Mouse (Mus musculus): Measurements from ENCODE around the gene Myh3. TPM values are rescaled to one million over a fixed set of nuclear protein-coding genes. Genes with fewer than 3 reads are reported as not detected.

The Myh3 gene
- polyA plus RNA-seq, 1 experiment: 1.4 TPM

DNA sequence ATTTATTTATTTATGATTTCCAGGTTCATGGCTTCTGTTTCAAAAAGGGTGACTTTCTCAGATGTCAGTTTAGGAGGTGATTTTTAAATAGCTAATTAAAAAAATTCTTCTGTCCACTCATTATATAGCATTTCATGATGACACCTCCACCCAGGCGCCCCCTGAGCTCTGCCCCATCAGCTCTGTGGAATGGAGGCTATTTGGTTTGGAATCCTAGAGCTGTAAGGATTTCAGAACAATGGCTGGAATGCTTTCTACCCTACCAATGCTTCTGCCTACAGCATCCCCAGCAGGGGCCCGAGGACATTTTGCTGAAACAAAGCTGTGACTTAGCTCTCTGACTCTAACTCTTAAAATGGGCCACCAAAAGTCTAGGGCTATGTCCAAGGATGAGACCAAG lies 55.4 kb downstream of the Myh3 start:
- TF ChIP-seq CTCF (IDR thresholded peaks at IDR 0.05; ENCODE audit: borderline replicate concordance, extremely low read depth, insufficient read depth, insufficient read length) (no peak), POLR2A (IDR thresholded peaks at IDR 0.05; ENCODE audit: borderline replicate concordance, extremely low read depth, insufficient read depth, insufficient read length, poor library complexity, severe bottlenecking) (no peak)
- DNase-seq (ENCODE audit: low read depth): no peak

DNA sequence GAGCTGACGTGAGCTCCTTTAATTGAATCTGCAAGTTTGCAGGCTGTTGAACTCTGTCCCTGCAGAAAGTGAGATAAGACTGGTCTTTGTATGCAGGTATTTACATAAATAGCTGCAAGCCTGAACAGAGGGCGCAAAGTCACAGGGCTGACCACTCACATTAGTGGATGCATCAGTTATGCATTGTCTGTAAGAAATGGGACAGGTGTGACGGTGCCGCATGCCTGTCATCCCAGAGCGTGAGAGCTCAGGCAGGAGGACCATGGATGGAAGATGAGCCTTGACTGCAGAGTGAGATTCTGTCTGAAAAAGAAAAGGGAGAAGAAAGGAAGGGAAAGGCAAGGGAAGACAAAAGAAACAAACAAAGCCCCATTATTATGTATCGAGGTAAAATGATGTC lies 56.6 kb downstream of the Myh3 start:
- no peak for TF ChIP-seq POLR2A (IDR thresholded peaks at IDR 0.05; ENCODE audit: borderline replicate concordance, extremely low read depth, insufficient read depth, insufficient read length, poor library complexity, severe bottlenecking)
- no peak for TF ChIP-seq CTCF (IDR thresholded peaks at IDR 0.05; ENCODE audit: borderline replicate concordance, extremely low read depth, insufficient read depth, insufficient read length)
- peak; percentile 37 for DNase-seq (ENCODE audit: low read depth)

DNA sequence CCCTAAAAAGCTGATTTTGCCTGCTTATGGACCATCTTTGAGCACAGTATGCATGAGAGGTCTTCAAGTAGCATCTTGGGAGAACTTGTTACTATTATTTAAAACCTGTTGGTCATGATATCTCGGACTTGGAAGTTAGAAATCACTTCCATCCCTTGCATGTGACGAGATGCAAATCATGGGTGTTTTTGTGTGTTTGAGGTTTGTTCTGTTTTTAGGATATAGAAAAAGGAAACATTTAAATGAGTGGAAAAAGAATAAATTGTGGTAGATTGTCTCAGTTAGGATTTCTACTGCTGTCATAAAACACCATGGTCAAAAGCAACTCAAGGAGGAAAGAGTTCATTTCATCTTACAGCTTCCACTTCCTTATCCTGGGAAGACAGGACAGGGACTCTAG lies 57.4 kb downstream of the Myh3 start:
- no peak for DNase-seq (ENCODE audit: low read depth)
- TF ChIP-seq POLR2A (IDR thresholded peaks at IDR 0.05; ENCODE audit: borderline replicate concordance, extremely low read depth, insufficient read depth, insufficient read length, poor library complexity, severe bottlenecking) (no peak), CTCF (IDR thresholded peaks at IDR 0.05; ENCODE audit: borderline replicate concordance, extremely low read depth, insufficient read depth, insufficient read length) (no peak)

DNA sequence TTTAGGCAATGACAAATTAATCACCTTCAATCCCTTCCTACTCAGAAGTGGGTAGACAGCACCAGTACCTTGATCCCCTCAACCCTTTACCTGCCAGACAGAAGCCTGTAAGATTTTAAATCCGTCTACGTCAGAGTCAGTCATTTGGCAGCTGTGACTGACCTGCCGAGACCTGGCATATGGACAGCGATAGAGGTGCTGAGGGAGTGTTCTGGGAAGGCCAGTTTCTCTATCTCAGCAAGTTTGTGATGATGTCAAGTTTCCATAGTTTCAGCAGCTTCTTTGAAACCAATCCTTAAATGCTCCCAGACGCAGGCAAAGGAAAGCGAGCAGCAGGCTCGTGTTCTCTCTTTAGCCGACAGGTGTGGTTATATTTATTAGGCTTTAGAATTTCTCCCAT lies 61.5 kb downstream of the Myh3 start:
- TF ChIP-seq CTCF (IDR thresholded peaks at IDR 0.05; ENCODE audit: borderline replicate concordance, extremely low read depth, insufficient read depth, insufficient read length) (no peak), POLR2A (IDR thresholded peaks at IDR 0.05; ENCODE audit: borderline replicate concordance, extremely low read depth, insufficient read depth, insufficient read length, poor library complexity, severe bottlenecking) (no peak)
- DNase-seq (ENCODE audit: low read depth): no peak

DNA sequence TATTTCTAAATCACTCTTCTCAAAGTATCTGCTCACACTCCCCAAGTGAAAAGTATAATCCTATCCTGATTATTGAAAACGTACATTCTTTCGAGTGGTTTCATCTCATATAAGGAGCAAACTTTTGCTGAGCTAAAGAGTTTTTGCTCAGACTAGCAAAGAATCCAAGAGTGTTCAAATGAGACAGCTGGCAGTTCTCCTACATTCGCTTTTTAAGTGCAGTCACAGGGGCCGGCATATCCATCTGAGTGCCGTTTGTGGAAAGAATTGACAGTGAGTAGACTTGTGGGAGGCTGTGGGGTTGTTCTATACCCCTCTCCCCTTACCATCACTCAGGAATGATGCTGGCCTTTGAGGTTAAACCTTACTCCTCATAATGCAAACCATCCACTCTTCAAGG lies 62.1 kb downstream of the Myh3 start:
- no peak for TF ChIP-seq CTCF (IDR thresholded peaks at IDR 0.05; ENCODE audit: borderline replicate concordance, extremely low read depth, insufficient read depth, insufficient read length)

DNA sequence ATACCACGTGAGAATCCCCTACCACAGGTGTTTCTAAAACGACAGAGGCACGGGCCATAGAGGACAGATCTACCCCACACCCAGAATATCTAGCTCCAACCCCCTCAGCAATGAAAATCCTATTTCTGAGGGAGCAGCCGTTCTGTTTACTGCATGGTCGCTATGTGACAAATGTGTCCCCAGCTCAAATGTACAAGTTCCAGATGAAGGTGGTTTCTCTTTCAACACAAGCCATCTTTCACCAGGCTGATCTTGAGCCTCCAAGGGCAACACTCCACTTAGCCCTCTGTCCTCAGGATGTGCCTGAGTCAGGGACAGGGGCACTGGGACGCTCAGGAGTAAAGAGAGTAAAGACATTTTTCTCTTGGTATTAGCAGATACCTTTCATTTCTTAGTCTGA lies 62.9 kb downstream of the Myh3 start:
- TF ChIP-seq POLR2A (IDR thresholded peaks at IDR 0.05; ENCODE audit: borderline replicate concordance, extremely low read depth, insufficient read depth, insufficient read length, poor library complexity, severe bottlenecking) (no peak), CTCF (IDR thresholded peaks at IDR 0.05; ENCODE audit: borderline replicate concordance, extremely low read depth, insufficient read depth, insufficient read length) (no peak)
- DNase-seq (ENCODE audit: low read depth): no peak

More for the DNA sequence above, 62.1 kb downstream of the Myh3 start:
- DNase-seq (ENCODE audit: low read depth): no peak

DNA sequence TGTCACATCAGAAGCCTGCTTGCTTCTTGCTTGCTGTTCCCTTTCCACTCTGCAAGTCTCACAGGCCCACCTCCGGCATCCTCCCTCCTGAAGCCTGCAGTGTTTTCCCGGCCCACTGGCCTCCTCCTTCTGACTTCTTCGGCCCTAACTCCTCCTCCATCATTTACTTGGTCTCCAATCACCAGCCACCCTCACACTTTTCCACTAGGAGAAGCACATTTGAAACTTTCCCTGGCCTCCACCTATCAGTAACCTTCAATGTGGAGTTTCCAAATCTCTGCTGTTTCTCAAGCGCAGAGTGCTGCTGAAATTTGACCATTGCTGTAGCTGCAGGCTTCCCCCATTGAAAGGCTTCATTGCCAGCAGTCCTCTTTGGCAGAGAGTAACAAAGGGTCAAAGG lies 63.9 kb downstream of the Myh3 start:
- TF ChIP-seq CTCF (IDR thresholded peaks at IDR 0.05; ENCODE audit: borderline replicate concordance, extremely low read depth, insufficient read depth, insufficient read length): no peak
- no peak for TF ChIP-seq POLR2A (IDR thresholded peaks at IDR 0.05; ENCODE audit: borderline replicate concordance, extremely low read depth, insufficient read depth, insufficient read length, poor library complexity, severe bottlenecking)

DNA sequence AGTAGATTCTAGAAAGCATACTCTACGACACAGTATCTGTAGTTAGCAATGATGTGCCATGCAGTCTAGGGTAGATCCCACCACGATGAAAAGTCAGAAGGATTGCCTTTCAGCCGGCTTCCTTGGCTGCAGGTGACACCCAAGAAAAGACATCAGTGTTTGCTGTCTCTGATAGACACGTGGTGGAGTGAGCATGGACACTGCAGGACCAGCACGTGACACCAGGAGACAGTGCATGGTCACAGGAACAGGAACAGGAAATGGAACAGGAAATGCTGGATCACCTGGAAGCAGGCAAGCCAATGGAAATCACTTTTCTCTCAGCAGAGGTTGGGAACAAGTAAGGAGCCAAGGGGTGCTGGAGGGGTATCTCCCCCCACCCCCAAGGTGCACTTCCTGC lies 65.0 kb downstream of the Myh3 start:
- no peak for DNase-seq (ENCODE audit: low read depth)
- TF ChIP-seq CTCF (IDR thresholded peaks at IDR 0.05; ENCODE audit: borderline replicate concordance, extremely low read depth, insufficient read depth, insufficient read length): no peak
- TF ChIP-seq POLR2A (IDR thresholded peaks at IDR 0.05; ENCODE audit: borderline replicate concordance, extremely low read depth, insufficient read depth, insufficient read length, poor library complexity, severe bottlenecking): no peak

More for the DNA sequence above, 63.9 kb downstream of the Myh3 start:
- no peak for DNase-seq (ENCODE audit: low read depth)

DNA sequence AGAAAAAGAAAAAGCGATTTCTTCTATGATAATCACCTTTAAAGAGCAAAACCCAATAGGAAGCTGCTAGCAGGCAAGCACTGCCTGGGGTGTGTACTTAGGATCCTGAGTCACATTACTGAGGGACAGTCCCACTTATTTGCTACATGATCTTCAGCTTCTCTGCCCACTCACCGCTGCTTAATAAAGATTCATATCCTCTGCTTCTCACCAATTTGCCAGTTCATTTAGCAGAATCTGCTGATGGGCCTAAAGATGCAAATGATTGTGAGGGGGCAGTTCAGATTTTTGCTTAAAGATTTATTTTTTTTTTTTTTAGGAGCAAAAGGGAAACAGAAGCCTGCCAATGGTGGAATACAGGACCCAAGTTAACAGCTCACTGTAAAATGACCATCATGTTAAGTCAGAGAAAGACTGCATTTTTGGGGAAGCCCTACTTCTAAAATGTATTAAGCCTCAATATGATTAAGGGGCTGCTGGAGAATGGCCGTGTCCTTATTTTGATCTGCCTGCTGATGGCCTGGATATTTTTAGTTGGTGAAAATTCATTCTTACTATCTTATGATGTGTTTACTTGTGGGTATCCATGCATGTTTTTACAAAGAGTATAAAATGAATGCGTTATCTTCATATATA lies 65.9 kb downstream of the Myh3 start:
- DNase-seq (ENCODE audit: low read depth): no peak
- TF ChIP-seq POLR2A (IDR thresholded peaks at IDR 0.05; ENCODE audit: borderline replicate concordance, extremely low read depth, insufficient read depth, insufficient read length, poor library complexity, severe bottlenecking) (no peak), CTCF (IDR thresholded peaks at IDR 0.05; ENCODE audit: borderline replicate concordance, extremely low read depth, insufficient read depth, insufficient read length) (no peak)

DNA sequence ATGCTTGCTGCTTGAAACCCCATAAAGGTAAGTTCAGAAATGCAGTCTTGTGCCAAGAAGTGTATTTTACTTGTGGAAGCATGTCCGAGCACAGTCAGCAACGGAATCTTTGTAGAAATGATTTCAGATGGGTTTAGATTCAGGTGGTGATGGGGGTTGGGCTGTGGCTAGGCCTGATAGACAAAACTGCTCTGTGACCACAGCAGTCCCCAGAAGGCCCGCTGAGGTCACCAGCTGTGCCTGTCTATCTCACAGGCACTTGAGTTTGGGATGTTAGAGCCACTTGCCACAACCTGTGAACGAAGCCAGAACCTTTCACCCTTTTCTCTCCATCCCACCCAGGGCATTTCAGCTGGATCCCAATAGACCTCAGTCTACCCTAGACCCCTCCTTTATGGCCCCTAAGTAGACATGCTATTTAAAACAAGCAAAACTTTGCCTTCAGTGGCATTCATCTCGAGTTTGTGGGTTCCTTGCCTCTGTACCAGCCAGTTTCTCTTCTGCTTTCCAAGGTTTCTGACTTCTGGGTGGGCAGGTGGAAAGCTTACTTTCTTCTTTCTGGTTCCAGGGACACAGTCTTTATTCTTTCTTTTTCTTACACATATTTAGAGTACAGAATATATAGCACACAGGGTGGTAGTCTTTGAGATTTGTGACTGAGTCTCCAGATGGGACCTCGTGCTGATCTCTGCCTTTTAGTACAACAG lies 66.6 kb downstream of the Myh3 start:
- no peak for TF ChIP-seq CTCF (IDR thresholded peaks at IDR 0.05; ENCODE audit: borderline replicate concordance, extremely low read depth, insufficient read depth, insufficient read length)
- TF ChIP-seq POLR2A (IDR thresholded peaks at IDR 0.05; ENCODE audit: borderline replicate concordance, extremely low read depth, insufficient read depth, insufficient read length, poor library complexity, severe bottlenecking): no peak
- DNase-seq (ENCODE audit: low read depth): no peak

DNA sequence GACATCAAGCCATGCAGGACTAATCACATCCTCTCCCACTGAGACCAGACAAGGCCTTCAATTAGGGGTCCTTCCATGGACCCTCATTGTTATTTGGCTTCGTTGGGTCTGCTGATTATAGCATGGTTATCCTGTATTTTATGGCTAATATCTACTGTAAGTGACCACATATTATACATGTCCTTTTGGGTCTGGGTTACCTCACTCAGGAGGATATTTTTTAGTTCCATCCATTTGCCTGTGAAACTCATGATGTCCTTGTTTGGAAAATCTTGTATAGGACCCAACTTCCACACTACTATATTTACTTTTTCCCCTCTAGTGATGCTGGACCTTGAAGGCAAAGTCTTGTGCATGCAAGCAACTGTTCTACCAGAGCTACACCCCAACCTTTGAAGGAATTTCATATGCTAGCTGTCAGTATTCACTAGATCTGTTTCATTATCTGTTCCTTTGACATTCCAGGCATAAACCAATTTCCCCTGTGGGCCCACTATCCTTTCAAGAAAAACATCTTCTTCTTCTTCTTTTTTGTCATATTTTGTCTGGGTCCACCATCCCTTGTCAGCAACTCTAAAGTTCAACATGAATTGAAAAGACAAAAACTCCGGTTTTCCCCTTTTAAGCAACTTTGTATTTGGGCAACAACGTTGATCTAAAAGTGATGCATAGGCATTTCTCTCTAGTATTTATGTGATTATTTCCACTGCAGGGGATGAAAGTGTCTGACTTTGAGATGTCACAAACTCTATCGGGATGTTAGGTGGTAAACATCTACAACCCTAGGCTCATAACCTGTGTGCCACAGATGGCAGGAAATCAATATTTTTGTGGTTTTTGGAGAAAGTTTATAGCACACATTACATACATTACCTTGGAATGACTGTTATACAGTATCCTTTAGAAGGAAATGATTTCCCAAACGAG lies 67.6 kb downstream of the Myh3 start:
- no peak for DNase-seq (ENCODE audit: low read depth)
- TF ChIP-seq POLR2A (IDR thresholded peaks at IDR 0.05; ENCODE audit: borderline replicate concordance, extremely low read depth, insufficient read depth, insufficient read length, poor library complexity, severe bottlenecking): no peak
- no peak for TF ChIP-seq CTCF (IDR thresholded peaks at IDR 0.05; ENCODE audit: borderline replicate concordance, extremely low read depth, insufficient read depth, insufficient read length)
